21 mouse cellular contexts compared by ENCODE assay signal in genomic region chr10:30521727-30522126, GRCm38 (mm10).
DNase-seq lines count a peak whose midpoint lies in the region; ATAC-seq and TF ChIP-seq lines count a peak whose summit lies in the region.
"Had no signal": no experiment of that assay in that cellular context is flagged by ENCODE, and none has a peak within 500 bp of the region (broad histone marks: within the 10 kb centered on the region; RNA-seq: fewer than 3 reads in every experiment).

No protein-coding gene starts in this region.

- H3K27ac ChIP-seq in forebrain, postnatal 0 days (ENCODE audit: low read depth, low read length), result no peak overlapping the region
- no peak overlapping the region for H3K27ac ChIP-seq in forebrain, embryonic 13.5 days
- H3K27ac ChIP-seq in cerebellum, adult 2 months (ENCODE audit: insufficient read depth, low read length), result no peak overlapping the region
- no peak overlapping the region for H3K27ac ChIP-seq in heart, adult 2 months
- H3K27ac ChIP-seq: embryonic facial prominence, embryonic 15.5 days; heart, embryonic 15.5 days; hindbrain, embryonic 13.5 days; intestine, embryonic 15.5 days had no signal

- no peaks in the 10 kb centered on the region for H3K4me1 ChIP-seq in forebrain, postnatal 0 days (ENCODE audit: insufficient read depth)
- H3K4me1 ChIP-seq in forebrain, embryonic 13.5 days, result no peaks in the 10 kb centered on the region
- no peaks in the 10 kb centered on the region for H3K4me1 ChIP-seq in cerebellum, adult 2 months (ENCODE audit: control insufficient read depth, insufficient read depth, low read length)
- H3K4me1 ChIP-seq in heart, adult 2 months (ENCODE audit: control insufficient read depth, insufficient read depth, low read length), result no peaks in the 10 kb centered on the region
- H3K4me1 ChIP-seq: embryonic facial prominence, embryonic 15.5 days; hindbrain, embryonic 13.5 days; intestine, embryonic 15.5 days had no signal

- no peaks in the 10 kb centered on the region for H3K36me3 ChIP-seq in forebrain, postnatal 0 days (ENCODE audit: insufficient read depth)
- H3K36me3 ChIP-seq in forebrain, embryonic 13.5 days (ENCODE audit: poor library complexity, severe bottlenecking), result no peaks in the 10 kb centered on the region
- H3K36me3 ChIP-seq in heart, adult 2 months (ENCODE audit: control insufficient read depth, insufficient read depth, low read length), result no peaks in the 10 kb centered on the region
- H3K36me3 ChIP-seq: embryonic facial prominence, embryonic 15.5 days; heart, embryonic 15.5 days; hindbrain, embryonic 13.5 days; intestine, embryonic 15.5 days had no signal

- H3K4me3 ChIP-seq in forebrain, postnatal 0 days (ENCODE audit: low read depth, low read length), result no peak overlapping the region
- no peak overlapping the region for H3K4me3 ChIP-seq in forebrain, embryonic 13.5 days
- no peak overlapping the region for H3K4me3 ChIP-seq in cerebellum, adult 2 months (replicated peaks; ENCODE audit: insufficient read depth, low read depth, low read length)
- H3K4me3 ChIP-seq in heart, adult 2 months, result no peak overlapping the region
- H3K4me3 ChIP-seq: embryonic facial prominence, embryonic 15.5 days; erythroblast, embryonic 14.5 days; heart, embryonic 15.5 days; hindbrain, embryonic 13.5 days; intestine, embryonic 15.5 days had no signal

- ATAC-seq in forebrain, postnatal 0 days, result peak; percentile 53; the same call in 1 of the 2 replicates
- ATAC-seq in forebrain, embryonic 13.5 days, result no peak
- ATAC-seq: intestine, embryonic 15.5 days had no signal

- H3K27me3 ChIP-seq in forebrain, postnatal 0 days (ENCODE audit: insufficient read depth, low read length), result no peaks in the 10 kb centered on the region
- no peaks in the 10 kb centered on the region for H3K27me3 ChIP-seq in forebrain, embryonic 13.5 days
- H3K27me3 ChIP-seq in cerebellum, adult 2 months (ENCODE audit: control insufficient read depth, insufficient read depth, low read length), result no peaks in the 10 kb centered on the region
- H3K27me3 ChIP-seq in heart, adult 2 months (ENCODE audit: control insufficient read depth, insufficient read depth, low read length), result no peaks in the 10 kb centered on the region
- H3K27me3 ChIP-seq: embryonic facial prominence, embryonic 15.5 days; heart, embryonic 15.5 days; hindbrain, embryonic 13.5 days; intestine, embryonic 15.5 days had no signal

- TF ChIP-seq CTCF in forebrain, postnatal 0 days (IDR thresholded peaks at IDR 0.05; ENCODE audit: low read depth), result no peak
- no peak for TF ChIP-seq CTCF in cerebellum, adult 2 months (IDR thresholded peaks at IDR 0.05; ENCODE audit: borderline replicate concordance, insufficient read depth, low read depth, low read length)
- no peak for TF ChIP-seq CTCF in heart, adult 2 months (IDR thresholded peaks at IDR 0.05)

- H3K4me2 ChIP-seq in forebrain, postnatal 0 days (ENCODE audit: low read depth), result no peak overlapping the region
- H3K4me2 ChIP-seq in forebrain, embryonic 13.5 days, result no peak overlapping the region
- H3K4me2 ChIP-seq: embryonic facial prominence, embryonic 15.5 days; heart, embryonic 11.5 days; heart, embryonic 15.5 days; hindbrain, embryonic 13.5 days; intestine, embryonic 15.5 days had no signal

- H3K79me2 ChIP-seq in heart, adult 2 months (replicated peaks; ENCODE audit: control insufficient read depth, insufficient read depth, low read length), result no peaks in the 10 kb centered on the region

- H3K9ac ChIP-seq in forebrain, postnatal 0 days, result no peak overlapping the region
- no peak overlapping the region for H3K9ac ChIP-seq in forebrain, embryonic 13.5 days
- H3K9ac ChIP-seq in heart, adult 2 months (ENCODE audit: low read depth, low read length), result no peak overlapping the region
- H3K9ac ChIP-seq: embryonic facial prominence, embryonic 15.5 days; heart, embryonic 15.5 days; hindbrain, embryonic 13.5 days; intestine, embryonic 15.5 days had no signal

- intact Hi-C loops in heart, adult 2 months (cut with DNase I), result no loop called here

- no peak for TF ChIP-seq EP300 in heart, adult 2 months (IDR thresholded peaks at IDR 0.05; ENCODE audit: insufficient read depth, low read depth, low read length)

- no peak for TF ChIP-seq POLR2A in cerebellum, adult 2 months (IDR thresholded peaks at IDR 0.05; ENCODE audit: borderline replicate concordance, insufficient read depth, low read length)
- TF ChIP-seq POLR2A in heart, adult 2 months (IDR thresholded peaks at IDR 0.05; ENCODE audit: insufficient read depth, low read depth, low read length), result no peak

- no peak for DNase-seq in forebrain, postnatal 0 days
- DNase-seq in 3T3-L1 (ENCODE audit: low read depth, low spot score) (peak; percentile 44), adipocyte (ENCODE audit: low spot score) (peak; percentile 58)
- peak; percentile 34 for DNase-seq in lung, postnatal 25 days (ENCODE audit: low spot score)
- DNase-seq in cerebellum, adult 2 months, result no peak
- DNase-seq in heart, adult 2 months, result no peak
- DNase-seq: adrenal gland, postnatal 36 days; cerebellum, adult 8-10 months; cerebellum, postnatal 14 days; embryo, embryonic 11 days; gastrocnemius, postnatal 10 days; heart, adult 18-20 months; heart, postnatal 14 days had no signal

- no peaks in the 10 kb centered on the region for H3K9me3 ChIP-seq in forebrain, postnatal 0 days (ENCODE audit: low read length)
- no peaks in the 10 kb centered on the region for H3K9me3 ChIP-seq in forebrain, embryonic 13.5 days (replicated peaks)
- H3K9me3 ChIP-seq: embryonic facial prominence, embryonic 15.5 days; G1E; heart, embryonic 15.5 days; hindbrain, embryonic 13.5 days; intestine, embryonic 15.5 days had no signal

Comparison
In these comparisons a context has a peak if more than half of its experiments do, and no peak if none do; other contexts are left out.
1. DNase-seq: peak in 3T3-L1 (single experiment), adipocyte (single experiment) and lung, postnatal 25 days (single experiment); none in forebrain, postnatal 0 days (single experiment), cerebellum, adult 2 months (0 of 2) and heart, adult 2 months (0 of 2).